Mouse (Mus musculus): ENCODE measurements around the gene Ercc4.
A peak's percentile ranks its signal among the peaks of the same experiment; 100 is the strongest.
"Not testable (repeated sequence)": the region's sequence is repeated elsewhere in the genome, so short reads cannot be mapped to it uniquely, and the experiment has no call there.

Ercc4 gene

DNA sequence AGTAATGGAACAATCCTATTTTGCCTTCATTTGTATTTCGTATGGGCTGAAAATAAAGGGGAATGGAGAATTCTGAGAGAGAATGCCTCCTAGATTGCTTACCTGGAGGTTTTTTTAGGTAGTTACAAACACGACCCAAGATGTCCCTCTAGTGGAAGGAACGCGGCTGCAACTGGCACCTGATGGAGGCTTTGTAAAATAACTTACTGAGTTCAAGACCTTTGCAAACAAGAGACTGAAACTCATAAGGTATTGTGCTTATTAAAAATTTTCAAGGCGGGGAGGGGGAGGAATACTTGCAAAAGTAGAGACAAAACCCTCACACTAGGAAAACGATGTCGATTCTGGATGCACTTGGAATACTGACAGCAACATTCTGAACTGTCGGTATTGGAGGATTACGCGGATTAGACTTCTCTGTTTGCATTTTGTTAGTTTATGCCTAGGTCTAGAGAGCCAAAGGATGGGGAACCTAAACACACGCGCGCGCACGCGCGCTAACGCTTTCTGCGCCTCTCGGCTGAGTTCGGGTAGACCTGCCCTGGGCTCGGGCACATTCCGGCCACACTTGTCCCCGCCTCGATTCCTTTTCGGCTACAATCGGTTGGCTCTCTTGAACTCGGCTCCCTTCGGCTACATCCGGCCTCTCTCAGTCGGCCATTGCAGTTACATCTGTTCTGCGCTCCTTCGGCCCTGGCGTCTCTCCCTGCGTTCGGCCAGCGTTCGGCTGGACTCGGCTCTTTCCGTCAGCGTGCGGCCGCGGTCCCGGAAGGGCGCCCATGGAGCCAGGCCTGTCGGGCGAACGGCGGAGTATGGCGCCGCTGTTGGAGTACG is at the start of gene Ercc4:
Gene Ercc4, plus strand, starts transcription at position 529 of the 834 bp plus-strand sequence.
- DNase-seq (ENCODE audit: low read depth, low spot score) = peak; percentile 47

DNA sequence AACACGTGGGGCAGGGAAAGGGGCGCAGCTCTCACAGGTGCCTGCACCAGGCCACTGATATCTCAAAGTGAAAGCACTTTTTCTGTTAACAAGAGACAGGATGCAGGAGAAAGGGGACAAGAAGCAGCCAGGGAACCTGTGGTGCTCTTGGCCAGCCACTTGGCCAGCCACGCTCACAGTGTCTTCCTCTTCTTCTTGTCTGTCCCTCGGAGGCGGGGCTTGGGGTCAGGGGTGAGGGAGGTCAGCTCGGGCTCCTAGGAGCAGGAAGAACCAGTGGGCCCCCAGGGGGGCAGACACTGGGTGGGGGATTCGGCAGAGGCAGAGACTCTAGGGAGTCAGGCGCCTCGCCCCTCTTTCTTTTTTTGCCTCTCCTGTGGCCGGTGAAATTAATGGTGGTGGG is 48.4 kb upstream of the Ercc4 start:
- DNase-seq (ENCODE audit: low read depth, low spot score) = no peak

DNA sequence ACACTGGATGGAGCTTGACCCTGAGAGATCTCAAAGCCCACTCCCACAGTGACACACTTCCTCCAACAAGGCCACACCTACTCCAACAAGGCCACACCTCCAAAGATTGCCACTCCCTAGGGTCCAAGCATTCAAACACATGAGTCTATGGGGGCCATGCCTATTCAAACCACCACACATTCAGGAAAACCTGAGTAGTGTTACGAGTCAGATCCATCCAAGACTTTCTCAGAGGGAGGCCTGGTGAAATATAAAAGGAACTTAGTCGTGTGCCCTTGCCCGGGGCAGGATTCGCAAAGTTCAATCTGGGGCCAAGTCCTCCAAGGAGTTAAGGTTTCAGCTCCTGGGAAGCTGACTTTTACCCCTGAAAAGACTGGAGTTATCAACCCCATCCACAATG is 35.3 kb upstream of the Ercc4 start:
- no peak for DNase-seq (ENCODE audit: low read depth, low spot score)

DNA sequence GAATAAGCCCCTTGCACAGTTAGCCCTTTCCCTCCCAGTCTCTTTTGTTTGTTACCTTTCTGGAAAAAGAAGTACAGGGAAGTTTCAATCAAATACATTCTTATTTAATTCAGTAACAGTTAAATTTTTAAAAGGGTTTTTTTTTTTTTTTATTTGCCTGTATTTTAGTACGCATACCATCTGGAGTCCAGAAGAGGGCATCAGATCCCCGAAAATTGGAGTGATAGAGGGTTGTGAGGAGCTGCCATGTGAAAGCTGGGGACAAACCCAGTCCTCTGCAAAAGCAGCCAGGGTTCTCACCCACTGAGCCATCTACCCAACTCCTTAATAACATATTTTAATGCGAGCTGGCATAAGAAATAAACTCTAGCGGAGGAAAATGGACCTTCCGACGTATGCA is 29.3 kb upstream of the Ercc4 start:
- no peak for DNase-seq (ENCODE audit: low read depth, low spot score)

DNA sequence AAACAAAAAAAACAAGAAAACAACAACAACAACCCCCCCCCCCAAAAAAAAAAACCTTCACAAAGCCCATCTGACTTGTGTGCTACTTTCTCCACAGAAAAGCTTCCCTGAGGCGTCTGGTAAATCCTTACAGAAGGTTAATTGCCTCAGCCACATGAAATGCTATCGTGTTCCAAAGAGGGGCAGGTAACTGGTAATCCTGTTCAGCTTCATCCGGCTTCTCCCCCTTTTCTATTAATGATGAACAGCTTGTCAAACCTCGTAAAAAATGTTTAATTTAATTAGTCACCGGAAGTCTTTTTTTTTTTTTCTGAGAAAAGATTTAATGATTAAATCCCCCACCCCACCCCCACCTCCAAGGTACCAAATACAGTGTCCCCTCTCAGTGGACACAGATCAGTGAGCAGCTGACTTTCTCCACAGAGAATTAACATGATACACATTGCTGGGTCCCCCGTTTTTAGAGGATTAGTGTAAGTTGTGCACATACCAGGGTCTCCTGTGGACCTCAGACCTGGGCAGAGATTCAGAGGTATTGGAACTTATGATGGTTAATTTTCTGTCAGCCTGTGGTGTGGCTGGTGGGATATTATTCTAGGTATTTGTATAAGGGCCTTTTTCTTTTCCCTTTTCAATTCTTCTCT is 26.2 kb upstream of the Ercc4 start:
- DNase-seq (ENCODE audit: low read depth, low spot score) = no peak

DNA sequence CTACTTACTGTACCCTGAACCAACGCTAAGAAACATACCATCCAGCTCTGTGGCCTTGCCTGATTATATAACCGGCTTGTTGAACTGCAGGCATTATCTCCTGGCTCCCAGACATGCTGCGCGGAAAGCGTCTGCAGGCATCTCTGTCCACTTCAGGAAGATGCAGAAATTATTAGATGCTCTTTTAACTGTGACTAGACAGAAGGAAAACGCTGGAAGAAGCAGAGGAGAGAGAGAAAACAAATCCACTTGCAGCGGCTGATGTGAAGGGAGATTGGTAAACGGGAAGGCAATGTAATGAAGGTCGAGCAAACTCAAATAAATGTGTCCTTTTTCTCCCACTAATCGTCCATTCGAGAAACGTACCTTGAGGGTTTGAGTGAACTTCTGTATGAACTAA is 1.1 kb upstream of the Ercc4 start:
- DNase-seq (ENCODE audit: low read depth, low spot score) = no peak

DNA sequence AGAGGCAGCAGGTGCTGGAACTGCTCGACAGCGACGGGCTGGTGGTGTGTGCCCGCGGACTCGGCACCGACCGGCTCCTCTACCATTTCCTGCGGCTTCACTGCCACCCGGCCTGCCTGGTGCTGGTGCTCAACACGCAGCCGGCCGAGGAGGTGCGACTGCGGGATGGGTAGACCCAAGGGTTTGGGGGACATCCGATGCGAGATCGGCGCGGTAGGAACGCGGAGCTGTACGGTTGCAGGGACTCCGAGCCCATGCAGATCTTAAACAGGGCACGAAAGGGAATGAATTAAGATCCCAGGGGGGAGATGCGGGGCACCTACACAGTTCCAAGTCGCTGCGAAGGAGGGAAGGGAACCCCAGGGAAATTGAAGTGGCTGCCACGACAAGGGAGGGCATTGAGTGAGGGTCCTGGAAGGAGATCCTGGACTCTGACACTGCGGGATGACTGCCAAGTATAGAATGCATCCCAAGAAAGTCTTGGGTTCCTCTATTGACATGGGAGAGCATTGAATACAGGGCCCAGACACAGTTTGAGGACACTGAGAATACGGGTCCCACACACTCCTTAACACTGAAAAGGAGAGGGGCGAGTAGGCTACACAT is 609 bp downstream of the Ercc4 start:
- no peak for DNase-seq (ENCODE audit: low read depth, low spot score)

DNA sequence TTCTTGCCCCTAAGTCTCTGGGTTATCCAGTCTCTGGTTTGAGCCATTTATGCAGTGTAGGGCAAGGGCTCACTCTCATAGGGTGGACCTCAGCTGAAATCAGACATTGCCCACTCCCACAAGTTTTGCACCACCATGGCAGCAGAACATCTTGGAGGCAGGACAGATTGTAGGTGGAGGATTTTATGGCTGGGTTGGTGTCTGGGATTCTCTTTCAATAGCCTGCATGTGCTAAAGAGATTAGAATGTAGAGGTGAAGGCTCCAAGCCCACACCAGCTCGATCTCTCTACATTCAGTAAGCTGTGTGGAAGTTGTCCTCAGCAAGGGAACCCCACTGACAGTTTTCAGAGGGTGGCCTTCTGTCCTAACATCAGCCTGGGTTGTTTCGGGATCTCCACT is 5.3 kb downstream of the Ercc4 start:
- DNase-seq (ENCODE audit: low read depth, low spot score) = no peak

DNA sequence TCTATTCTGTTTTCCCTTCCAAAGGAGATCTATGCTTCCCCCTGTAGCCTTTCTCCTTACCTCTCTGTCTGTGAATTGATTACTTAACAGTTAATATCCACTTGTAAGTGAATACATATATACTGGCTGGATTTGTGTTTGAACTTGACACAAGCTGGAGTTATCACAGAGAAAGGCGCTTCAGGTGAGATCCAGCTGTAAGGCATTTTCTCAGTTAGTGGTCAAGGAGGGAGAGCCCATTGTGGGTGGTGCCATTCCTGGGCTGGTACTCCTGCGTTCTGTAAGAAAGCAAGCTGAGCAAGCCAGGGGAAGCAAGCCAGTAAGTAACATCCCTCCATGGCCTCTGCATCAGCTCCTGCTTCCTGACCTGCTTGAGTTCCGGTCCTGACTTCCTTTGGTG is 6.0 kb downstream of the Ercc4 start:
- not testable (repeated sequence) for DNase-seq (ENCODE audit: low read depth, low spot score)

DNA sequence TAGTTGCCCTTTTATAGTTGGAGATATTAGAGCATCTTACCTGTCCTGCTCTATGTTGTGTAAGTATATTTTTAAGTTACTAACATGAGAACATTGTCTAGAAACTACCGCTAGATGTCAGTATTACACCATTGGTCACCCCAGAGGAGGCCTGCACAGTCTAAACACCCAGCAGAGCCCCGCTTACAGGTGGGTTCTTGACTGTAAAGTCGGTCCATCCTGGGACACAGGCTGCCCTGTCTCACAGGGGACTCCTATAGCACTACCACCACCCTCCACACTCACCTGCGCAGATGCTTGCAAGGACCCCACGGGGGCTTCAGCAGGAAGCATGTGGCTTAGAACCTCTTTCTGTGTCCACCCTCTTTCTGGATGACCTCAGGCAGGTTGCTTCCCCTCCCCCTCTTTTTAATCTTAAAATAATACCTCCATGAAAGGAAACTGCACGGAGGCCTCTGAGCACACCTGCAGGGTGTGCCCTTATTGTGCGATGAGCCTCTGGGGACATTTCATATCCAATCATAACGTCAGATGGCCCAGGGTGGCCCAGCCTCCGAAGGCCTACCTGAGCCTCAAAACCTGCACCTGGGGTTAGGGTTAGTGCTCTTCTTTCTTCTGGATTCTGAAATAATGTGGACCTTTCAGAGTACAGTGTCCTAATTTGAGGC is 7.9 kb downstream of the Ercc4 start:
- DNase-seq (ENCODE audit: low read depth, low spot score) = no peak

DNA sequence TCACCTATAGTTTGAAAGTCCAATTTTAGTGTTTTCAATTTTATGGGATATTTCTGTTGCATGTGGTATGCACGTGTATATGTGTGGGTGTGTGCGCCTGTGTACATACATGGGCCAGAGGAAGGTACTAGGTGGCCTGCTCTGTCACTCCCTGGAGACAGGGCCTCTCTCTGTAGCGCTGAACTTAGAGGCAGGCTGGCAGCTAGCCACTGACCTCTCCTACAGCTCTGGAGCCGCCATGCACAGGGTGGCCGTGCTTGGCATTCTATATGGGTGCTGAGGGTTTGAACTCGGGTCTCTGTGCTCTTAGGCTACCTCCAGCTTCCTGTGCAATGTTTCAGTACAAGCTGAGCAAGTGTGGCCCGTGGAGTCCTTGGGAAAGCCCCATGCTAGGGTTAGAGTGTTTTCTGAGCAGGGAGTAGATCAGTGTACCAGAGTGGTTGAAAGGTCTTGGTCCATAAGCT is 8.5 kb downstream of the Ercc4 start:
- no peak for DNase-seq (ENCODE audit: low read depth, low spot score)

DNA sequence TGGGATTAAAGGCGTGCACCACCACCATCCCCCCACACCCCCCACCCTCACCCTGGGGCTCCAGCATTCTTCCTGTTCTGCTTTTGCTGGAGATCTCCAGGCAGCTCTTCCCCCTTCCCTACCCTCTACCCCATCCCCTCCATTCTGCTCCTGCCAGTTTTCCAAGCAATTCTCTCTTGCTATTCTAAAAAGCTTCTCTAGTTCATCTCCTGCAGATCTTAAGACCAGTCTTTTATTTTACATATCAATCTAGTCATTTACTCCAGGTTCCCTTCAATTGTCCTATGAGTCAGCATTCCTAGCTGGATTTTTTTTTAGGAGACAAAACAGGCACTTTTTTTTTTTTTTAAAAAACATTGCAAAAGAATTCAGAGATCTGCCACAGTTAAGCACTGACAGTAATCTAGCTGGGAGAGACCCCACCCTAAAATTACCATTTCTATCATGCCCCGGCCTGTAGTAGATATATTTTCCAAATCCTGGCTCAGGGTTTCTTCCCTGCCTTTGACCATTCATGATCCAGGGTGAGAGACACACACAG is 9.3 kb downstream of the Ercc4 start:
- DNase-seq (ENCODE audit: low read depth, low spot score) = no peak

DNA sequence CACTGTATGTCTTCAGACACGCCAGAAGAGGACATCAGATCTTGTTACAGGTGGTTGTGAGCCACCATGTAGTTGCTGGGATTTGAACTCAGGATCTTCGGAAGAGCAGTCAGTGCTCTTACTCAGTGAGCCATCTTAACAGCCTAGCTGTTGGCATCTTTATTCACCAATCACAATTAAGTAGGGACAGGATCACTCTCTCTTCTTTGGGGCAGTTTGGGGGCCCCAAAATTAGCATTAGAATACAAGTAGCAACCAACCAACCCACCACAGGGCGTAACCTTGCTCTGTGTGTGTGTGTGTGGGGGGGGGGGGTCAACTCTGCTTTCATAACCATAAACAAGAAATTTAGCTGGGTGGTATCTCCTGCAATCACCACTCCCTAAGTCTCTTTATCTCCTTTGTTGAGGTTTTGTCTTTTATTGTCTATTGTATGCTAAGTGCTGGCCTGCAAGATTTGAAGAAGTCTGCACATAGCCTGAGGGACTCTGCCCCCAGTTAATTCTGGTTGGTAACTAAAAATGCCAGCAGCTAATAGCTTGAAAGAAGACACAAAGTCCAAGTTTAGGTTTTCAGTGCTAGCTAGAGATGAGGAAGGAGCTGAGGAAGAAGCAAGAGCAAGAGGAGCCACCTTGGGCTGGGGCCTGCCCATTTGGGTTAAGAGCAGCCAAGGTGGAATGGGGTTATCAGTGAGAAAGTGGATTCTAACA is 10.3 kb downstream of the Ercc4 start:
- DNase-seq (ENCODE audit: low read depth, low spot score) = no peak

DNA sequence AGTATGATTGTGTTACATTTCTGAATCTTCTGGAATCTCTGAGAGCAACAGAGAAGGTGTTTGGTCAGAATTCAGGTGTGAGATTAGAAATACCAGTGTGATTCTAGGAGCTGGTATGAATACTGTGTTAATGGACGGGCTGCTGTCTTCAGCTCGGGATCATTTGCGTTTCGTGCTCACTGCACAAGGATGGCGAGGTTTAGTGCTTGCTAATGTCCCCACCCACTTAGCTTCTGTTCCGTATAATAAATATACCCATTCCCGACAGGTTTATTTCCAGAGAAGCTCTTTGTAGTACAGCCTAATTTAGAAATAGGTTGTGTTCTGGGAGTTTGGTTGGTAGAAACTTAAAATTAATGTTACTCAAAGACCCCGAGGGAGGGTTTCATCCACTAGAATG is 15.9 kb downstream of the Ercc4 start:
- no peak for DNase-seq (ENCODE audit: low read depth, low spot score)

DNA sequence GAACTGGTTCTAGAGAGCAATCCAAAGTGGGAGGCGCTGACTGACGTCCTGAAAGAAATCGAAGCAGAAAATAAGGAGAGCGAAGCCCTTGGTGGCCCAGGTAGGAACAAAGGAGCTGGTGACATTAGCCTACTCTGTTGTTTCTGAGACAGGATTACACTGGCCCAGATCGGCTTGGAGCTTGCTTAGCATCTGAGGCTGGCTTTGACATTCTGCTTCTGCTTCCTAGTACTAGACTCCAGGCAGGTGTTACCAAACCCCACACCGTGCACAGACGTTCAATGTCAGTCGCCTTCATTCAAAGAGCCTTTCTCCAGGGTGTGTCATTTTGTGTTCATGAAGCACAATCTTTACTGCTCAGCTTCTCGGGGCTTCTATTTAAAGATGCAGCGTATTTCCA is 18.1 kb downstream of the Ercc4 start:
- DNase-seq (ENCODE audit: low read depth, low spot score) = no peak

DNA sequence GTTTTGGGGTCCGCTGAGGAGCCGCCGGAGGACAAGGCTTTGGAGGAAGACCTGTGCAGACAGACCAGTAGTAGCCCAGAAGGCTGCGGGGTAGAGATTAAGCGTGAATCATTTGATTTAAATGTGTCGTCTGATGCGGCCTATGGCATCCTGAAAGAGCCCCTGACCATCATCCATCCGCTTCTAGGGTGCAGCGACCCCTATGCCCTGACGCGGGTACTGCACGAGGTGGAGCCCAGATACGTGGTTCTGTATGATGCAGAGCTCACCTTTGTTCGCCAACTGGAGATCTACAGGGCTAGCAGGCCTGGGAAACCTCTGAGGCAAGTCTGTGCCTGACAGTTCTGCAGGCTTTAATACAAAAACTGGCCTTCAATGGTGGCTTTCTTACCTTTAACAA is 20.9 kb downstream of the Ercc4 start:
- no peak for DNase-seq (ENCODE audit: low read depth, low spot score)

DNA sequence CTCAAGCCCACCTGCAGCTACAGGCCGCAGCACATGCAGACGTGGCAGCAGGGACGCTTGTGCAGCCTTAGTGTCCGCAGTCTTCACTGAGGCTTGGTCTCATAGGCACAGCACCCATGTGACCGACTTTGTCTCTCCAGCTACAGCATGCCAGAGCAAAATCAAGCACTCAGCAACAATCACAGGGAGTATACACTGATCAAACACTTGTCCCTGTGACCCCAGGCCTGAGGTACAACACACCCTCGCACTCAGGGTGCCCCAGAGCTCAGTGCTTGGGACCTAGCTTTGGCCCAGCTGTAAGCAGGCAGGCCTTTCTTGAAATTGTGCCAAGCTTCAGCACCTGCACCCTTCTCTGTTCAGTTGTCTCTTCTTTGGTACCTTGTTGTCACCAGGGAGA is 31.7 kb downstream of the Ercc4 start:
- DNase-seq (ENCODE audit: low read depth, low spot score) = no peak

DNA sequence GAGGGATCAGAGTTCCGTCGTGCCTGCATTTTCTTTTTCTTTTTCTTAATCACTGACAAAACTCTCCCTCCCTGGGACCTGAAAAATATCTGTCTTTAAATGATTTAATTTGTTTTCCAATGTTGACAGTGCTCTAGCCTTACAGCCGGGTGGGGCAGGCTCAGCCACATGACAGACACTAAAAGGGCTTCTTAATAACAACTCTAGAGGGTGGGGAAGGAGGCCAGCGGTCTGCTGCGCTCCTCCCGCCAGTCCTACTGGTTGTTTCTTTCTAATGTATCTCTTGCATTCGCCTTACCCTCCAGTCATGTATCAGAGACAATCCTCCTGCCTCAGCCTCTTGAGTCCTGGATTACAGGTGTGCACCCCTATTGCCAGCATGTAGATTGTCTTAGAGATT is 34.4 kb downstream of the Ercc4 start:
- DNase-seq (ENCODE audit: low read depth, low spot score) = no peak

DNA sequence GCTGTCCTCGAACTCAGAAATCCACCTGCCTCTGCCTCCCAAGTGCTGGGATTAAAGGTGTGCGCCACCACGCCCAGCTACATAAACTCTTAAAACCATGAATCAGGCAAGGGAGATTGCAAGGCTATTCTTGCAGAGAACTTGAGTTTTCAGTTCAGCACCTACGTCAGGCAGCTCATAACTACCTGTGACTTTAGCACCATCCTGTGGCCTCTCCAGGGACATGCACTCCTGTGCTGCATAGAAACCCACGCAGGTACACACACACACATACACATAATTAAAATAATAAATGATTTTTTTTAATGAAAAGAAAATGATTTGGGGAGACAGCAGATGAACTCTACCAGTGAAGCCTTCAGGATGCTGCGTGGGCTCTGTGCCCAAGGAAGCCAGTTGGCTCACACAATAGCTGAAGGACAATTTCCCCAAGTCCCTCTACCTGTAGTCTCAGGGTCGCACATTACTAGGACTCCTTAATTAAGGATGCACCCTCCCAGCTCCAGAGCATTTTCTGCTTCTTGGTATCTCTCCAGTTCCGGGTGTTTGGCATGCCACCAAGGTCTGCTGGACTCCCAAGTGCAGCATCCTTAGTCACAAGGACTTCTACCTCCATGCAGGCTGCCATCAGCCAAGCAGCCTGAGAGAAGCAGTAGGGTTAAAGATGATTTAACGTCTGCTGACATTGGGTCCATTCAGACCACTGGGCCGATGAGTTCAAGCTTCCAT is 35.4 kb downstream of the Ercc4 start:
- DNase-seq (ENCODE audit: low read depth, low spot score) = no peak

DNA sequence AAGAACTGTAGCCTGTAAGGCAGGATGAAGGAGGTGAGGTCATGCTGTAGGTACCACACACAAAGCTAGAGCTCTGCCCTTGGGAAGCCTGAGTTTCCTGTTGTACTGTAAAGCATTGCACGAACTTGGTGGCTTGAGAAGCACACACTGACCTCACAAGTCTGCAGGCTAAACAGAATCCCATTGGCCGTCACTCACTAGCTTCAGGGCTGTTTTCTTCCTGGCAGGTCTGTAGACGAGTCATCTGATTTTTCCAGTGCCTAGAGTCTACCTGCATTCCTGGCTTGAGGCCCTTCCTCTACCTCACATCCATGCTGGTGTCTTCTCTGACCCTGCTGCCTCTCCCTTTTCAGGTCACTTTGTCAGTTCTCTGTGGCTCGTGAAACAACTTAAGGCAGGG is 36.7 kb downstream of the Ercc4 start:
- DNase-seq (ENCODE audit: low read depth, low spot score) = no peak
